Mouse (Mus musculus) testis, adult 2 months (tissue): ENCODE measurements around the gene 4933428G20Rik.

ENCODE experiments used
- CTCF ChIP-seq: fragments of 200-500 bp; IDR thresholded peaks from 2 replicates; pipeline ENCODE4 v1.5.1; 2012; ENCODE audit warnings: low read depth, mild to moderate bottlenecking, inconsistent platforms, low read length, moderate library complexity; ENCODE audit not compliant: control insufficient read depth, insufficient read depth, insufficient replicate concordance
- POLR2A ChIP-seq: fragments of 200-500 bp; IDR thresholded peaks from 2 replicates; pipeline ENCODE4 v1.6.1; 2012; ENCODE audit warnings: low read depth, mild to moderate bottlenecking, inconsistent platforms, low read length, moderate library complexity; ENCODE audit not compliant: control insufficient read depth

GRCm38 (mm10) chr11:97523827-97524261, 23.7 kb upstream of the 4933428G20Rik start:
- TF ChIP-seq POLR2A (no peak), CTCF (no peak)
